Mouse (Mus musculus) lung, embryonic 16.5 days (tissue): ENCODE data around the gene Mthfsd. TPM values are rescaled to one million over a fixed set of nuclear protein-coding genes. Genes with fewer than 3 reads are reported as not detected.

Experiments
- ATAC-seq: fragments of 200-750 bp; cut with Nextera tagmentation; 2 replicates; pipeline ENCODE4 v1.8.0; 2017; ENCODE audit warnings: low read depth, mild to moderate bottlenecking, moderate library complexity
- H3K27ac ChIP-seq: fragments of 300-500 bp; sonication (generic); 2 replicates; pipeline ENCODE4 v1.5.1; 2014; ENCODE audit warnings: mild to moderate bottlenecking, control low read depth, low read length
- H3K27me3 ChIP-seq: fragments of 300-500 bp; sonication (generic); 2 replicates; pipeline ENCODE4 v1.6.1; 2014; ENCODE audit warnings: low read depth, low read length, mixed read lengths; ENCODE audit not compliant: control insufficient read depth, insufficient read depth
- H3K36me3 ChIP-seq: fragments of 300-500 bp; sonication (generic); 2 replicates; pipeline ENCODE4 v1.6.1; 2014; ENCODE audit warnings: low read length; ENCODE audit not compliant: control insufficient read depth, insufficient read depth
- H3K4me1 ChIP-seq: fragments of 300-500 bp; sonication (generic); replicated peaks from 2 replicates; pipeline ENCODE4 v1.6.1; 2014; ENCODE audit warnings: low read length, mixed read lengths; ENCODE audit not compliant: control insufficient read depth, insufficient read depth
- H3K4me2 ChIP-seq: fragments of 300-500 bp; sonication (generic); 2 replicates; pipeline ENCODE4 v1.6.1; 2014; ENCODE audit warnings: low read depth, low read length, control low read depth
- H3K4me3 ChIP-seq: fragments of 300-500 bp; sonication (generic); 2 replicates; pipeline ENCODE4 v1.5.1; 2014; ENCODE audit warnings: mild to moderate bottlenecking, low read length, control low read depth
- H3K9ac ChIP-seq: fragments of 300-500 bp; sonication (generic); 2 replicates; pipeline ENCODE4 v1.6.1; 2014; ENCODE audit warnings: low read length, control low read depth
- H3K9me3 ChIP-seq: fragments of 300-500 bp; sonication (generic); 2 replicates; pipeline ENCODE4 v1.6.1; 2016; ENCODE audit warnings: low read length; ENCODE audit not compliant: control insufficient read depth
- WGBS: fragments of 180-500 bp; shearing (Covaris S2); extraction: QIAGEN DNeasy Blood & Tissue Kit; methylation state at CpG from one replicate; pipeline ENCODE4 v1.1.7; 2014; 5-methylcytosine and 5-hydroxymethylcytosine counted together
- polyA plus RNA-seq: library from polyadenylated mRNA; unstranded; fragments of >200 nt; fragmentation: Nextera tagmentation; extraction: Ambion mirVana; gene quantifications from 2 replicates; pipeline ENCODE4 v1.2.1, GENCODE M21; 2015

Gene Mthfsd
- polyA plus RNA-seq, 1 experiment from 2014 or later: 50.6 TPM

DNA sequence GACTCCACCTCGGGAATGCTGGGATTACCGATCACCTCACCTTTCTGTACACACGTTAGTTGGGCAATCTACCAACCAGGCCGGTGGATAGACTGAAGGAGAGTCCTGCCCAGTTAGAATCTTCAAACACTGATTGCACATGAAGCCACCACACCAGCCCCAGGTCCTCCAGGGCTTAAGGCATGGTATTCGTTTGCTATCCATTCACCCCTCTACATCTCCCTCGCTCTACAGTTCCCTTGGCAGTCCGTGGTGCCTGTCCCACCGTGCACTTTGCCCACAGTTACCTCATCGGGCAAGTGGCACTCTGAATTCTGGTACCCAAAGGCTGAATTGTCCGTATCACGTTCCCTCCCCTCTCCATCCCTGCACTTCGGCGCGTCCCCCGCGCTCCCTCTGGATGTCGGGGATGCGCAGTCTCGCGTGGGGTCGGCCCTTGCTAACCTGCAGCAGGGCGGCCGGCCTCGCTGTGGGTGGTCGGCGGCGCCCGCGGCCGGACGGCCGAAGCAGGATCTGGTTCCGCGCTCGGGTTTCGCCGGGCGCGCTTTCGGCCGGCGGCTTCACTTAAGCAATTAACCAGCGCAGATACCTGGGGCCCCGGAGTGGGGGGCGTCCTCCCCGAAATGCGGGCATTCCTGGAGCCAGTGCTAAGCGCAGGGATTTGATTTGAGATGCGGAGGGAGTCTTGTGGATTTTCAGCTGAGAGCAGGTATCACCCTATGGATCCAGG is 27.7 kb downstream of the Mthfsd start:
- Histone ChIP-seq H3K4me1 (peaks cover 2% of the 10 kb centered on the region; the same call in 1 of the 2 replicates), H3K9ac (peak overlapping the region; percentile 83), H3K27me3 (peaks cover 57% of the 10 kb centered on the region), H3K4me3 (peak overlapping the region; percentile 57), H3K4me2 (peak overlapping the region; percentile 79), H3K9me3 (no peaks in the 10 kb centered on the region), H3K36me3 (no peaks in the 10 kb centered on the region), H3K27ac (peak overlapping the region; percentile 23; the same call in 1 of the 2 replicates)
- WGBS: 1% methylated on average over 49 of the region's 49 CpGs
- ATAC-seq: no peak

DNA sequence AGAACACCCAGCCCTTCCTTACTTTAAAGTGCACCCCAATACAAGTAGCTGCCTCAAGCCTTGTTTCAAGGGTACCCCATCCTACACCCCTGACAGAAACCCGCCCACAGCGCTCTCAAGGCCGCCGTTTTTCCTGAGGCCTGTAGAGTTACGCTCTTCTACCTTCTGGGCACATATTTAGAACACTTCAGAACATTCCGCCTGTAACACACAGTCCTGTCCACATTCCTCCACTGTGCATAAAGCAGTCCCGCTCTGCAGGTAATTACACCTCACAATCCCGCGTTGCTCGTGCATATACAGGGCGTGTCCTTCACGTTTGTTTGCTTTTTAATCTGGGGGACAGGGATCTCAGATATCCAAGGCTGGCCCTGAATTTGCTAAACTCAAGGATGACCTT is 28.2 kb downstream of the Mthfsd start:
- no peaks in the 10 kb centered on the region for H3K36me3 ChIP-seq
- no peaks in the 10 kb centered on the region for H3K9me3 ChIP-seq
- H3K9ac ChIP-seq: peak overlapping the region; percentile 83
- H3K27ac ChIP-seq: no peak overlapping the region
- peak overlapping the region; percentile 57 for H3K4me3 ChIP-seq
- no peak for ATAC-seq
- 31% methylated on average over 12 of the region's 12 CpGs for WGBS
- H3K4me1 ChIP-seq: peaks cover 2% of the 10 kb centered on the region; the same call in 1 of the 2 replicates
- H3K4me2 ChIP-seq: peak overlapping the region; percentile 79
- H3K27me3 ChIP-seq: peaks cover 51% of the 10 kb centered on the region

DNA sequence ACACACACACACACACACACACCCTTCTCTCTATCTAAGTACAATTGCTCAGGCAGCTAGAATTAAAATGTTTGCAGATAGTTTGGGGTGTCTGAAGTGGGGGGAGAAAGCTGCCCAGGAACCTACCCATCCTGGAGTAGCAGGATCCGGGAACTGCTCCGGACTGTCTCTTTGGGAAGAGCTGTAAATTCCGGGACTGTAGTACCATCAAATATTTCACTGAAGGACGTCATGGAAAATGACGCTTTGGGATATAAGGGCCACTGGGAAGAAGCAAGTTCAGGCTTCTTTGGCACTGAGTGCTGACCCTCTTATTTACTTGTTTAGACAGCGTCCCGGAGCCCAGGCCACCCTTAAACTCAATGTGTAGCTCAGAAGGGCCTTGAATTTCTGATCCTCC is 29.0 kb downstream of the Mthfsd start:
- peaks cover 3% of the 10 kb centered on the region; the same call in 1 of the 2 replicates for H3K4me1 ChIP-seq
- peak overlapping the region; percentile 25 for H3K27ac ChIP-seq
- no peaks in the 10 kb centered on the region for H3K9me3 ChIP-seq
- H3K4me3 ChIP-seq: peak overlapping the region; percentile 57
- peak overlapping the region; percentile 56 for H3K9ac ChIP-seq
- peaks cover 48% of the 10 kb centered on the region for H3K27me3 ChIP-seq
- peak overlapping the region; percentile 79 for H3K4me2 ChIP-seq
- no peaks in the 10 kb centered on the region for H3K36me3 ChIP-seq
- 22% methylated on average over 7 of the region's 7 CpGs for WGBS
- no peak for ATAC-seq

DNA sequence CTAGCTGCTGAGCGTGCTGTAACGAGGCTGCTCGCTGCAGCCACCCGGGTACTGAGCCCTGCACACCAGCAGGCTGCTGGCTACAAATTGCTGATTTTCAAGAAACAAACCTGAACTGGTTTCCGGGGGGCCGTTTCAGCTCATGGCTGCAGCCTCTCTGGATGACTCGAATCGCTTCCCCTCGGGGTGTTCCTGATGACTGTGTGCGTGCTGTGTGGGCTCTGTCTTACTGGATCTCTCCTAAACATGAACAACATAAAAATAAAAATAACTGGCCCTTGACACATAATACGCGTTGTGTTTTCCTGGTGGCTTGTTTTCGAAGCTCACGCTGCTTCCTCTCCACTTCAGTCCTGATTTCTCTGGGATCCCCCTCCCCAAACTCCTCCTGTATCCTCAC is 29.5 kb downstream of the Mthfsd start:
- WGBS: 27% methylated on average over 14 of the region's 14 CpGs
- H3K9me3 ChIP-seq: no peaks in the 10 kb centered on the region
- no peak for ATAC-seq
- H3K4me3 ChIP-seq: peak overlapping the region; percentile 57
- peak overlapping the region; percentile 56 for H3K9ac ChIP-seq
- peaks cover 46% of the 10 kb centered on the region for H3K27me3 ChIP-seq
- no peaks in the 10 kb centered on the region for H3K36me3 ChIP-seq
- H3K4me1 ChIP-seq: peaks cover 7% of the 10 kb centered on the region
- H3K27ac ChIP-seq: no peak overlapping the region
- H3K4me2 ChIP-seq: peak overlapping the region; percentile 79

DNA sequence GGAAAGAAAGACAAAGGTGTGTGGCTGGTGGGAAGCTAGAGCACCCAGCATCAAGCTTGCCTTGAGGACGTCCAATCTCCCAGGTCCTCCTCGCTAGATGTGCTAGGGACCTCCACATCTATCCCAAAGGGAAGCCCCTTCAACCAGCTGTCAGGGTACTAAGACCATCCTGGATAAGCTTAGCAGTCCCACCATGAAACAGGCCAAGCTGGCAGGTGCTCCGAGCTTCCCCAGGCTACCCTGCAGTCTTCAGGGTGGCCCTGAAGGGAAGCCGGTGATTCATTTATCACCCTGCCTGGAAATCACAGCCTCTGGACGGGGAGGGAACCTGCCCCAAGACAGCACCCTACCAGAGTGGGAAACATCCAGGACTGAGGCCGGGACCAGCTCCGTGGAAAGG is 31.6 kb downstream of the Mthfsd start:
- peak overlapping the region; percentile 4; the same call in 1 of the 2 replicates for H3K9ac ChIP-seq
- no peak for ATAC-seq
- H3K4me1 ChIP-seq: peaks cover 16% of the 10 kb centered on the region
- no peak overlapping the region for H3K27ac ChIP-seq
- peak overlapping the region; percentile 24 for H3K4me2 ChIP-seq
- 44% methylated on average over 7 of the region's 7 CpGs for WGBS
- H3K4me3 ChIP-seq: peak overlapping the region; percentile 4
- peaks cover 29% of the 10 kb centered on the region for H3K27me3 ChIP-seq
- no peaks in the 10 kb centered on the region for H3K9me3 ChIP-seq
- no peaks in the 10 kb centered on the region for H3K36me3 ChIP-seq

DNA sequence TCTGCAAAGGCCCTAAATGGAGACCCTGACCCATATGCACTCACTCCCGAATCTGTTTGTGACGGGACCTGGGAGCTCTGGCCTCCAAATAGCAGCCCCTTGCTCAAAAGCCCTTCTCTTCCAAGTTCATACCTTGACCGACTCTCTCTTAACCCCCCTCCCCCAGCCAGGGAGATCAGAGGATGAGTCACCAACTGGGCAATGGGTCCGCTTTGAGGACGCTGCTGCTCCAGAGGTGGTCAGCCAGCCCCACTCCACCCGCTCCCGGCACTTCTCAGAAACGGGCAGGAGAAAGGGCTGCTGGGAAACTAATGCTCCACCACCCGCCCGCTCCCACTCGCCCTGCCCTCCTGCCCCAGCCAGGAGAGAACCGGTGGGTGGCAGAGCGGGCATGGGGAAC is 32.3 kb downstream of the Mthfsd start:
- 29% methylated on average over 13 of the region's 13 CpGs for WGBS
- Histone ChIP-seq H3K9ac (peak overlapping the region; percentile 4), H3K27me3 (peaks cover 32% of the 10 kb centered on the region), H3K36me3 (no peaks in the 10 kb centered on the region), H3K4me1 (peaks cover 19% of the 10 kb centered on the region), H3K4me2 (peak overlapping the region; percentile 24), H3K9me3 (no peaks in the 10 kb centered on the region), H3K4me3 (peak overlapping the region; percentile 17; the same call in 1 of the 2 replicates), H3K27ac (0 out of 2 replicates have a peak overlapping the region, but pooled peaks have one; percentile 10)
- ATAC-seq: no peak

DNA sequence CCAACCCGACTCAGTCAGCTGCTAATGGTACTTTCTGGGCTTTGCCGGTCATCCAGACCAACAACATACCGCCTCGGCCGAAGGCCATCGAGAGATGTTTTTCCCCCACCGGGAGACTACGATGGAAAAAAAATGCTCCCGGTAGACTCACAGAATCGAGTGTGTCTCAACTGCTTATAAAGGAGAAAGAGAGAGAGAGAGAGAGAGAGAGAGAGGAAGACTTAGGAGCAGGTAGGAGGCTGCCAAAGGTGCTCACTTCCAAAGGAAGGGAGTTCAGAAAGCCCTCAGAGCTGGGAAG is 33.4 kb downstream of the Mthfsd start:
- peak overlapping the region; percentile 53 for H3K4me2 ChIP-seq
- WGBS: 16% methylated on average over 10 of the region's 10 CpGs

DNA sequence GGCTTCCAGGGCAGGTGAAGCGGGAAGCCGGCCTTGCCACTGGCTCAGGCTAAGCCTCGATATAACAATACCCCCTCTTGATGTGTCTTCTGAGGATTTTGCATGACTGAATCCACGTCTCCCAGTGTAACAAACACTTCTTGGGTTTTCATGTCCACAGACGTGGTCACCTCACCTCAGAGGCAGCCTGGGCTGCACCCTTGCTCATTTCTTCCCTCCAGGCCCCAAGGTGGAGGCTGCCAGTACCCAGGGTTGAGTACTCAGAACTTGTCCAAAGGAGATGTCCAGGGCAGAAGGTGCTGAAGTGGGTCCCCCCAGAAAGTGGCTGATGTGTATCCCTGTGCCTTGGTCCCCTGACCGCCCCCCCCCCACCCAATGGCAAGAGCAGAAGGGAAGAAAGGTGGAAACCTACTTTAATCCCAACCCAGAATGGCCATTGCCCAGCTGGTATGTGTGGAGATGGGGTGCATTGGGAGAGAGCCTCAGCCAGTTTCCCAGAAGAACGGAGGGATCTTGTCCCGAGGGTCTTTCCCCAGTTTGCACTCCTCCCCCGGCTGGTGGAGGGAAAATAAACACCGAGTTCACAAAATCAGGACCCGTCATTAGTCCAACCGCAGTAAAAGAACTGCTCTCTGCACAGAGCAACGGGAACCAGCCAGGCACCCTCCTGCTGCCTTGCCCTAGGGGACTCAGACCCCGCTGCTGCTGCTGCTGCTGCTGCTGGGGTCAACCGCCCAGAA is 33.9 kb downstream of the Mthfsd start:
- Histone ChIP-seq H3K4me2 (peak overlapping the region; percentile 53), H3K36me3 (no peaks in the 10 kb centered on the region), H3K27me3 (peaks cover 32% of the 10 kb centered on the region), H3K4me3 (peak overlapping the region; percentile 40), H3K4me1 (peaks cover 19% of the 10 kb centered on the region), H3K27ac (peak overlapping the region; percentile 33; the same call in 1 of the 2 replicates), H3K9me3 (no peaks in the 10 kb centered on the region), H3K9ac (peak overlapping the region; percentile 57)
- WGBS: 26% methylated on average over 15 of the region's 15 CpGs
- no peak for ATAC-seq

More for the DNA sequence above, 33.4 kb downstream of the Mthfsd start:
- Histone ChIP-seq H3K27ac (0 out of 2 replicates have a peak overlapping the region, but pooled peaks have one; percentile 2), H3K9ac (peak overlapping the region; percentile 57), H3K27me3 (peaks cover 34% of the 10 kb centered on the region), H3K9me3 (no peaks in the 10 kb centered on the region), H3K36me3 (no peaks in the 10 kb centered on the region), H3K4me3 (peak overlapping the region; percentile 40), H3K4me1 (peaks cover 19% of the 10 kb centered on the region)
- ATAC-seq: no peak
